Mouse (Mus musculus) kidney, embryonic 15.5 days (tissue): ENCODE measurements around the gene Pde8b. TPM values are rescaled to one million over a fixed set of nuclear protein-coding genes. Genes with fewer than 3 reads are reported as not detected.

Experiments
- ATAC-seq: fragments of 200-750 bp; cut with Nextera tagmentation; replicated peaks from 2 replicates; pipeline ENCODE4 v1.8.0; 2017; ENCODE audit warnings: moderate TSS enrichment; ENCODE audit not compliant: low FRiP score
- H3K27ac ChIP-seq: fragments of 300-500 bp; sonication (generic); 2 replicates; pipeline ENCODE4 v1.5.1; 2015; ENCODE audit warnings: mild to moderate bottlenecking, inconsistent platforms
- H3K27me3 ChIP-seq: fragments of 300-500 bp; sonication (generic); 2 replicates; pipeline ENCODE4 v1.6.1; 2015; ENCODE audit warnings: inconsistent platforms
- H3K36me3 ChIP-seq: fragments of 300-500 bp; sonication (generic); 2 replicates; pipeline ENCODE4 v1.6.1; 2015; ENCODE audit warnings: inconsistent platforms
- H3K4me1 ChIP-seq: fragments of 300-500 bp; sonication (generic); 2 replicates; pipeline ENCODE4 v1.6.1; 2015; ENCODE audit warnings: inconsistent platforms
- H3K4me2 ChIP-seq: fragments of 300-500 bp; sonication (generic); 2 replicates; pipeline ENCODE4 v1.6.1; 2015; ENCODE audit warnings: moderate library complexity, mild to moderate bottlenecking, inconsistent platforms
- H3K4me3 ChIP-seq: fragments of 300-500 bp; sonication (generic); replicated peaks from 2 replicates; pipeline ENCODE4 v1.5.1; 2015; ENCODE audit warnings: mild to moderate bottlenecking, inconsistent platforms
- H3K9ac ChIP-seq: fragments of 300-500 bp; sonication (generic); 2 replicates; pipeline ENCODE4 v1.6.1; 2015; ENCODE audit warnings: mild to moderate bottlenecking, inconsistent platforms
- H3K9me3 ChIP-seq: fragments of 300-500 bp; sonication (generic); replicated peaks from 2 replicates; pipeline ENCODE4 v1.6.1; 2016; ENCODE audit warnings: inconsistent platforms
- WGBS: fragments of 180-500 bp; shearing (Covaris S2); methylation state at CpG from one replicate; pipeline ENCODE4 v1.1.7; 2015; ENCODE audit warnings: mixed read lengths; 5-methylcytosine and 5-hydroxymethylcytosine counted together
- polyA plus RNA-seq: library from polyadenylated mRNA; unstranded; fragments of >200 nt; fragmentation: Nextera tagmentation; extraction: Ambion mirVana; gene quantifications from 2 replicates; pipeline ENCODE4 v1.2.1, GENCODE M21; 2015

Pde8b gene
- 10.2 and 11.7 TPM in 2 replicates for polyA plus RNA-seq

- WGBS = 4% methylated on average over 37 of the region's 37 CpGs
- Histone ChIP-seq H3K36me3 (no peaks in the 10 kb centered on the region), H3K4me2 (peak within 1 kb of the TSS; percentile 69), H3K4me3 (peak within 1 kb of the TSS; percentile 50), H3K9me3 (no peaks in the 10 kb centered on the region), H3K4me1 (peaks cover 10% of the 10 kb centered on the region), H3K27me3 (peaks cover 22% of the 10 kb centered on the region), H3K27ac (peak within 1 kb of the TSS; percentile 38; the same call in 1 of the 2 replicates), H3K9ac (peak within 1 kb of the TSS; percentile 46; the same call in 1 of the 2 replicates)
- ATAC-seq = peak; percentile 89
Measured at GRCm38 (mm10) chr13:95249511-95250456, at the start of gene Pde8b. TSS of gene Pde8b (minus strand) at chr13:95250336.

- H3K9ac ChIP-seq = no peak overlapping the region
- H3K27ac ChIP-seq = no peak overlapping the region
- H3K27me3 ChIP-seq = no peaks in the 10 kb centered on the region
- 86% methylated on average over 4 of the region's 4 CpGs for WGBS
- ATAC-seq = no peak
- no peaks in the 10 kb centered on the region for H3K9me3 ChIP-seq
- H3K4me1 ChIP-seq = peaks cover 3% of the 10 kb centered on the region; the same call in 1 of the 2 replicates
- H3K4me2 ChIP-seq = no peak overlapping the region
- no peak overlapping the region for H3K4me3 ChIP-seq
- H3K36me3 ChIP-seq = no peaks in the 10 kb centered on the region
Measured at GRCm38 (mm10) chr13:95291983-95292382, 41.8 kb upstream of the Pde8b start.

DNA sequence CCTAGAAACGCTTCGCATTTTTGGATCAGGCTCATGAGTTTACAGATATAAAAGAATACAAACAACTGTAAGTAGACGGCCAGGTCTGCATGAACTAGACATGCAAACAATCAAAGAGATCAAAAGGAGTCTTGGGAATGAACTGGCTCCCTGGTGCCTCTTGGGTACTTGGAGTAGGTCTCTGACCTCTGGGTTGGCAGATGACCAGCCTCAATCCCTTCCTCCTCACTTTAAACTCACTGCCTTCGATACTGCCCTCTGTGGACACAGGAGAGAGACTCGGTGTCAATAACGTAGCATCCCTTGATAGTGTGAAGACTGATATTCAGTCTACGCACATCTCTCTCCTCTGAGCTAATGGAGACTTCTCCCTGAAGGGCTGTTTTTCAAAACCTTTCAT is 37.9 kb upstream of the Pde8b start:
- Histone ChIP-seq H3K36me3 (no peaks in the 10 kb centered on the region), H3K27me3 (no peaks in the 10 kb centered on the region), H3K4me1 (peaks cover 3% of the 10 kb centered on the region; the same call in 1 of the 2 replicates), H3K27ac (no peak overlapping the region), H3K4me2 (no peak overlapping the region), H3K4me3 (no peak overlapping the region), H3K9ac (no peak overlapping the region), H3K9me3 (no peaks in the 10 kb centered on the region)
- ATAC-seq = no peak
- 73% methylated on average over 7 of the region's 7 CpGs for WGBS

DNA sequence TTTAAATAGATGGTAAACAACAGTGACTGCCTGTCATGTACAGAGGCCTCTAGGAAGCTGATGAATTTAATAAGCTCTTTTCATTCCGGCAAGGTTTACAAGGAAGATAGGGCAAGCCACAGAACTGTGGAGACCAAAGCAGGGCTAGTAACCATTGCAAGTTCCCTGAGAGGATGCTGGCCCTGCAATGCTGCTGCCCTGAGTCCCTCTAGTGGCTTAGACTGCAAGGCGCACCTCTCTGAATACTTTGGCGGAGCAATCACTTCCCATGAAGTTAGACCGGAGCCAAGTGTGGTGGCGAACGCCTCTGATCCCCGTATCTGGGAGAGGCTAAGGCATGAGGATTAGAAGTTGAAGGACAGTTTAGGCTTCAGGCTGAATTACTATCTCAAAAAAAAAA is 36.9 kb upstream of the Pde8b start:
- no peaks in the 10 kb centered on the region for H3K9me3 ChIP-seq
- no peaks in the 10 kb centered on the region for H3K27me3 ChIP-seq
- peak; percentile 80 for ATAC-seq
- no peak overlapping the region for H3K4me2 ChIP-seq
- no peak overlapping the region for H3K27ac ChIP-seq
- no peaks in the 10 kb centered on the region for H3K36me3 ChIP-seq
- WGBS = 3% methylated on average over 7 of the region's 7 CpGs
- H3K4me1 ChIP-seq = peaks cover 6% of the 10 kb centered on the region; the same call in 1 of the 2 replicates
- no peak overlapping the region for H3K9ac ChIP-seq
- no peak overlapping the region for H3K4me3 ChIP-seq

- H3K27ac ChIP-seq = peak overlapping the region; percentile 61
- no peak overlapping the region for H3K9ac ChIP-seq
- WGBS = 21% methylated on average over 6 of the region's 7 CpGs
- no peak overlapping the region for H3K4me3 ChIP-seq
- H3K27me3 ChIP-seq = no peaks in the 10 kb centered on the region
- H3K4me2 ChIP-seq = no peak overlapping the region
- H3K36me3 ChIP-seq = no peaks in the 10 kb centered on the region
- peaks cover 12% of the 10 kb centered on the region; the same call in 1 of the 2 replicates for H3K4me1 ChIP-seq
- ATAC-seq = peak; percentile 74
- no peaks in the 10 kb centered on the region for H3K9me3 ChIP-seq
Measured at GRCm38 (mm10) chr13:95281740-95282673, 31.9 kb upstream of the Pde8b start.

GRCm38 (mm10) chr13:95278426-95279025 is 28.4 kb upstream of the Pde8b start:
- Histone ChIP-seq H3K27me3 (no peaks in the 10 kb centered on the region), H3K9ac (no peak overlapping the region), H3K4me2 (no peak overlapping the region), H3K9me3 (no peaks in the 10 kb centered on the region), H3K27ac (no peak overlapping the region), H3K4me3 (no peak overlapping the region), H3K4me1 (peaks cover 12% of the 10 kb centered on the region; the same call in 1 of the 2 replicates), H3K36me3 (no peaks in the 10 kb centered on the region)
- 73% methylated on average over 4 of the region's 4 CpGs for WGBS
- no peak for ATAC-seq

DNA sequence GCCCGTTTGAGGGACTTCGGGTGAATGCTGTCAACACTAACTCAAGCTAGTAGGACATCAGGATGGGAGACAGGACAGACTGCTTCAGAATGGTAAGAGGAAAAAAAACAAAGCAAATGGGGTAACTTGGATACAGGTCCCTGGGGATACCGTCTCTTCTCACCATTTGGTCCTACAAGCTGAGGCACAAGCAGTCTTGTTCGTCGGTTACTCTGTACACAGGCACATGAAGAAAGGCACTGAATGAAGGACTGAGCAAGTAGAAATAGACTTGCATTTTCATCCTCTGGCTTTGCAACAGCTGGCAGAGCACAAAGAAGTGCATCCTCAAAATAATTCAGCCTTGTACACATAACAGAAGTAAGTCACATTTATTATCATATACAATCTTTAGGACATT is 14.6 kb upstream of the Pde8b start:
- Histone ChIP-seq H3K27me3 (no peaks in the 10 kb centered on the region), H3K4me3 (no peak overlapping the region), H3K4me1 (peaks cover 19% of the 10 kb centered on the region), H3K27ac (no peak overlapping the region), H3K4me2 (no peak overlapping the region), H3K36me3 (no peaks in the 10 kb centered on the region), H3K9me3 (no peaks in the 10 kb centered on the region), H3K9ac (no peak overlapping the region)
- ATAC-seq = no peak
- 58% methylated on average over 5 of the region's 5 CpGs for WGBS

GRCm38 (mm10) chr13:95260886-95261789 is 11.0 kb upstream of the Pde8b start:
- no peak overlapping the region for H3K9ac ChIP-seq
- ATAC-seq = peak; percentile 83
- no peaks in the 10 kb centered on the region for H3K27me3 ChIP-seq
- no peaks in the 10 kb centered on the region for H3K9me3 ChIP-seq
- H3K4me3 ChIP-seq = no peak overlapping the region
- WGBS = 21% methylated on average over 9 of the region's 9 CpGs
- peaks cover 20% of the 10 kb centered on the region for H3K4me1 ChIP-seq
- 0 out of 2 replicates have a peak overlapping the region, but pooled peaks have one; percentile 52 for H3K27ac ChIP-seq
- H3K4me2 ChIP-seq = no peak overlapping the region
- no peaks in the 10 kb centered on the region for H3K36me3 ChIP-seq

DNA sequence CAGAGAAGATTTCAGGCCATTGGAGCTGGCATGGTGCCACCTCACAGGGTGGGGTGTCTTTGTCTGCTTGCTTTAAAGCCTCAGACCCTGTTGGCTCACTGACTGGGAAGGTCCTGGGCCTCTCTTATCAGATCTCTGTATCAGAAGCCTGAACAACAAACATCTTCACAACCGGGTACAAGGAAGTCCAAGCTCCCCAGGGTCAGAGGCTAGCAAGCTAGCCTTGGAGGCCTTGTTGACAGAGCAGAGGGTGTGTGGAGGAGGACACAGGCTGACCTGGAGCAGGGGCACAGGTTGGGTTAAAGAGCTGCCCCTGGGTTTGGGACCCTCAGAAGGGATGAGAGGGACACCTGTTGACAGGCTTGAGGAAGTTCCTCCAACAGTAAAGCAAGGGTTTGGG is 10.3 kb upstream of the Pde8b start:
- Histone ChIP-seq H3K4me2 (no peak overlapping the region), H3K9me3 (no peaks in the 10 kb centered on the region), H3K4me1 (peaks cover 20% of the 10 kb centered on the region), H3K9ac (no peak overlapping the region), H3K27ac (0 out of 2 replicates have a peak overlapping the region, but pooled peaks have one; percentile 52), H3K36me3 (no peaks in the 10 kb centered on the region), H3K27me3 (no peaks in the 10 kb centered on the region), H3K4me3 (no peak overlapping the region)
- ATAC-seq = no peak
- WGBS = 10% methylated on average over 1 of the region's 1 CpGs

GRCm38 (mm10) chr13:95257083-95257482 is 6.9 kb upstream of the Pde8b start:
- Histone ChIP-seq H3K9me3 (no peaks in the 10 kb centered on the region), H3K27me3 (no peaks in the 10 kb centered on the region), H3K4me3 (no peak overlapping the region), H3K36me3 (no peaks in the 10 kb centered on the region), H3K27ac (no peak overlapping the region), H3K4me1 (peaks cover 20% of the 10 kb centered on the region), H3K4me2 (no peak overlapping the region), H3K9ac (no peak overlapping the region)
- no peak for ATAC-seq
- WGBS = 86% methylated on average over 6 of the region's 6 CpGs

GRCm38 (mm10) chr13:95255083-95255482 is 4.9 kb upstream of the Pde8b start:
- Histone ChIP-seq H3K27me3 (peaks cover 12% of the 10 kb centered on the region), H3K36me3 (no peaks in the 10 kb centered on the region), H3K4me3 (no peak overlapping the region), H3K27ac (no peak overlapping the region), H3K4me2 (no peak overlapping the region), H3K9ac (no peak overlapping the region), H3K4me1 (peaks cover 9% of the 10 kb centered on the region), H3K9me3 (no peaks in the 10 kb centered on the region)
- 83% methylated on average over 3 of the region's 3 CpGs for WGBS
- ATAC-seq = no peak
